11 mouse cellular contexts compared by ENCODE assay signal in genomic region chr13:47974216-47974615, GRCm38 (mm10).
DNase-seq lines count a peak whose midpoint lies in the region; ATAC-seq and TF ChIP-seq lines count a peak whose summit lies in the region.
"Had no signal": no experiment of that assay in that cellular context is flagged by ENCODE, and none has a peak within 500 bp of the region (broad histone marks: within the 10 kb centered on the region; RNA-seq: fewer than 3 reads in every experiment).

No protein-coding gene starts in this region.

- ATAC-seq in heart, postnatal 0 days (ENCODE audit: insufficient read depth, low read depth): no peak
- ATAC-seq in lung, embryonic 15.5 days (ENCODE audit: borderline replicate concordance, extremely low read depth, low FRiP score, low TSS enrichment): no peak
- no peak for ATAC-seq in hindbrain, postnatal 0 days
- no peak for ATAC-seq in neural tube, embryonic 15.5 days (ENCODE audit: low FRiP score)

- no peak overlapping the region for H3K27ac ChIP-seq in heart, postnatal 0 days (ENCODE audit: low read depth)
- no peak overlapping the region for H3K27ac ChIP-seq in heart, embryonic 10.5 days
- no peak overlapping the region for H3K27ac ChIP-seq in lung, embryonic 15.5 days
- H3K27ac ChIP-seq in hindbrain, postnatal 0 days: no peak overlapping the region
- H3K27ac ChIP-seq in neural tube, embryonic 15.5 days (replicated peaks): no peak overlapping the region
- H3K27ac ChIP-seq: gastrocnemius, adult 2 months; macrophage had no signal

- no peaks in the 10 kb centered on the region for H3K9me3 ChIP-seq in heart, postnatal 0 days (replicated peaks; ENCODE audit: control insufficient read depth, low read length)
- no peaks in the 10 kb centered on the region for H3K9me3 ChIP-seq in heart, embryonic 10.5 days
- no peaks in the 10 kb centered on the region for H3K9me3 ChIP-seq in lung, embryonic 15.5 days
- no peaks in the 10 kb centered on the region for H3K9me3 ChIP-seq in hindbrain, postnatal 0 days (ENCODE audit: low read length)
- no peaks in the 10 kb centered on the region for H3K9me3 ChIP-seq in neural tube, embryonic 15.5 days (replicated peaks)

- H3K4me3 ChIP-seq in heart, postnatal 0 days (ENCODE audit: low read depth, low read length): no peak overlapping the region
- H3K4me3 ChIP-seq in heart, embryonic 10.5 days: no peak overlapping the region; the same call in 1 of the 2 replicates
- H3K4me3 ChIP-seq in lung, embryonic 15.5 days: no peak overlapping the region
- H3K4me3 ChIP-seq in hindbrain, postnatal 0 days (ENCODE audit: low read length): no peak overlapping the region
- H3K4me3 ChIP-seq in neural tube, embryonic 15.5 days (replicated peaks): no peak overlapping the region
- H3K4me3 ChIP-seq: gastrocnemius, adult 2 months had no signal

- 0 out of 2 replicates have a peak overlapping the region, but pooled peaks have one; percentile 4 for H3K4me2 ChIP-seq in heart, postnatal 0 days (ENCODE audit: low read depth, low read length)
- peak overlapping the region; percentile 44 for H3K4me2 ChIP-seq in lung, embryonic 15.5 days
- peak overlapping the region; percentile 46 for H3K4me2 ChIP-seq in hindbrain, postnatal 0 days (ENCODE audit: low read depth, low read length)
- H3K4me2 ChIP-seq in neural tube, embryonic 15.5 days: peak overlapping the region; percentile 28

- no peaks in the 10 kb centered on the region for H3K27me3 ChIP-seq in heart, postnatal 0 days (ENCODE audit: control insufficient read depth, insufficient read depth, low read length)
- no peaks in the 10 kb centered on the region for H3K27me3 ChIP-seq in heart, embryonic 10.5 days (ENCODE audit: insufficient read depth, poor library complexity, severe bottlenecking)
- H3K27me3 ChIP-seq in lung, embryonic 15.5 days: no peaks in the 10 kb centered on the region
- no peaks in the 10 kb centered on the region for H3K27me3 ChIP-seq in hindbrain, postnatal 0 days (ENCODE audit: insufficient read depth, low read length)
- no peaks in the 10 kb centered on the region for H3K27me3 ChIP-seq in neural tube, embryonic 15.5 days (replicated peaks)

- WGBS in heart, postnatal 0 days: 43% methylated on average over 12 of the region's 12 CpGs
- WGBS in heart, embryonic 10.5 days: 47% methylated on average over 12 of the region's 12 CpGs
- 9% methylated on average over 12 of the region's 12 CpGs for WGBS in lung, embryonic 15.5 days
- WGBS in hindbrain, postnatal 0 days: 20% methylated on average over 12 of the region's 12 CpGs
- 41% methylated on average over 12 of the region's 12 CpGs for WGBS in neural tube, embryonic 15.5 days

- no peak overlapping the region for H3K9ac ChIP-seq in heart, postnatal 0 days (replicated peaks; ENCODE audit: low read depth, low read length)
- no peak overlapping the region for H3K9ac ChIP-seq in lung, embryonic 15.5 days
- no peak overlapping the region for H3K9ac ChIP-seq in hindbrain, postnatal 0 days (replicated peaks; ENCODE audit: low read length)
- H3K9ac ChIP-seq in neural tube, embryonic 15.5 days (replicated peaks): no peak overlapping the region

- DNase-seq in heart, postnatal 0 days (ENCODE audit: low spot score): no peak
- DNase-seq in heart, embryonic 10.5 days (ENCODE audit: low spot score): no peak
- no peak for DNase-seq in lung, postnatal 14 days
- peak; percentile 18 for DNase-seq in hindbrain, postnatal 0 days (ENCODE audit: low spot score)
- no peak for DNase-seq in yolk sac, embryonic 10.5 days (ENCODE audit: low spot score)
- DNase-seq: cerebellum, adult 8-10 months; gastrocnemius, adult 2 months; right cerebral cortex, postnatal 25 days had no signal

- H3K36me3 ChIP-seq in heart, postnatal 0 days (replicated peaks; ENCODE audit: control insufficient read depth, insufficient read depth, low read length): no peaks in the 10 kb centered on the region
- H3K36me3 ChIP-seq in heart, embryonic 10.5 days: no peaks in the 10 kb centered on the region
- no peaks in the 10 kb centered on the region for H3K36me3 ChIP-seq in lung, embryonic 15.5 days
- H3K36me3 ChIP-seq in hindbrain, postnatal 0 days (ENCODE audit: insufficient read depth, low read length): no peaks in the 10 kb centered on the region
- H3K36me3 ChIP-seq in neural tube, embryonic 15.5 days: no peaks in the 10 kb centered on the region

- no peaks in the 10 kb centered on the region for H3K4me1 ChIP-seq in heart, postnatal 0 days (ENCODE audit: control insufficient read depth, insufficient read depth)
- no peaks in the 10 kb centered on the region for H3K4me1 ChIP-seq in heart, embryonic 10.5 days
- peaks cover 14% of the 10 kb centered on the region for H3K4me1 ChIP-seq in lung, embryonic 15.5 days
- 0 out of 2 replicates have a peak, but pooled peaks cover 6% of the 10 kb centered on the region for H3K4me1 ChIP-seq in hindbrain, postnatal 0 days (ENCODE audit: insufficient read depth, low read length)
- H3K4me1 ChIP-seq in neural tube, embryonic 15.5 days: peaks cover 10% of the 10 kb centered on the region; the same call in 1 of the 2 replicates

- TF ChIP-seq CTCF in heart, postnatal 0 days (IDR thresholded peaks at IDR 0.05; ENCODE audit: low read depth): no peak
- TF ChIP-seq CTCF in hindbrain, postnatal 0 days (IDR thresholded peaks at IDR 0.05; ENCODE audit: low read depth): no peak

- no peak for TF ChIP-seq EP300 in heart, postnatal 0 days (IDR thresholded peaks at IDR 0.05; ENCODE audit: low read depth)
